Mouse (Mus musculus) CH12.LX (cell line): ENCODE measurements at regions not wholly inside any gene's neighbourhood (a gene's known extent, or its start where the extent isn't known, plus 50 kb on each side); places are given as distances from the start of the nearest gene placed in this dataset.

Experiments used
- DNase-seq: peaks from one replicate; pipeline ENCODE4 v3.0.0-alpha.2; 2013; ENCODE audit errors: extremely low read depth
- H3K27ac ChIP-seq: 2 replicates; pipeline ENCODE4 v1.5.1; 2012; ENCODE audit warnings: low read depth, mild to moderate bottlenecking, control low read depth, moderate library complexity; ENCODE audit not compliant: insufficient read depth
- H3K27me3 ChIP-seq: replicated peaks from 2 replicates; pipeline ENCODE3; 2012; ENCODE audit warnings: inconsistent platforms
- H3K36me3 ChIP-seq, 2 experiments: replicated peaks in 1 of 2; 2 replicates each; pipeline versions ENCODE3 to v1.6.1; 2012; ENCODE audit warnings: inconsistent platforms in 1 of 2, low read length in 1 of 2, mild to moderate bottlenecking in 1 of 2, mixed read lengths in 1 of 2, moderate library complexity in 1 of 2; ENCODE audit not compliant: control insufficient read depth in 1 of 2, insufficient read depth in 1 of 2
- H3K4me1 ChIP-seq, 2 experiments: 2 replicates each; pipeline ENCODE4 v1.6.1; 2012; ENCODE audit warnings: inconsistent platforms in 1 of 2, moderate library complexity in 1 of 2; ENCODE audit not compliant: insufficient read depth in 2 of 2, control insufficient read depth in 1 of 2
- H3K4me2 ChIP-seq: 2 replicates; pipeline ENCODE4 v1.6.1; 2012; ENCODE audit warnings: low read depth, mild to moderate bottlenecking, control low read depth; ENCODE audit not compliant: poor library complexity, insufficient read depth, severe bottlenecking
- H3K4me3 ChIP-seq, 3 experiments: fragments of 150-350 bp in 1 of 3; sonication (generic) in 1 of 3; replicated peaks in 1 of 3; 2 replicates each; pipeline versions ENCODE3 to v1.5.1; 2011 to 2012; ENCODE audit warnings: low read depth in 2 of 3, low read length in 2 of 3, mild to moderate bottlenecking in 2 of 3, moderate library complexity in 2 of 3, control low read depth in 1 of 3, improper control_type of control experiment in 1 of 3, inconsistent platforms in 1 of 3, mixed read lengths in 1 of 3; ENCODE audit not compliant: poor library complexity in 1 of 3
- H3K79me2 ChIP-seq: replicated peaks from 2 replicates; pipeline ENCODE4 v1.6.1; 2012; ENCODE audit warnings: mild to moderate bottlenecking, moderate library complexity; ENCODE audit not compliant: control insufficient read depth, poor library complexity, insufficient read depth, severe bottlenecking; ENCODE audit errors: extremely low read depth
- H3K9ac ChIP-seq: 2 replicates; pipeline ENCODE4 v1.6.1; 2012; ENCODE audit warnings: low read depth, mild to moderate bottlenecking, control low read depth, moderate library complexity; ENCODE audit not compliant: insufficient read depth
- H3K9me3 ChIP-seq: replicated peaks from 2 replicates; pipeline ENCODE3; 2012; ENCODE audit warnings: low read length, inconsistent platforms, mixed read lengths
- ETS1 ChIP-seq: conservative IDR thresholded peaks from 2 replicates; pipeline ENCODE4 v1.6.1; 2012; ENCODE audit warnings: low read depth, mild to moderate bottlenecking, inconsistent platforms, low read length, improper control_type of control experiment, moderate library complexity
- HCFC1 ChIP-seq: IDR thresholded peaks from 2 replicates; pipeline ENCODE4 v1.6.1; 2012; ENCODE audit warnings: low read depth, mild to moderate bottlenecking, inconsistent platforms, low read length, improper control_type of control experiment
- MAZ ChIP-seq: IDR thresholded peaks from 2 replicates; pipeline ENCODE4 v1.6.1; 2012; ENCODE audit warnings: low read depth, mild to moderate bottlenecking, inconsistent platforms, low read length, improper control_type of control experiment, moderate library complexity
- NELFE ChIP-seq: IDR thresholded peaks from 2 replicates; pipeline ENCODE4 v1.6.1; 2011; ENCODE audit warnings: low read depth, low read length, improper control_type of control experiment
- POLR2A ChIP-seq: IDR thresholded peaks from 2 replicates; pipeline ENCODE4 v1.6.1; 2011; ENCODE audit warnings: low read depth, mild to moderate bottlenecking, improper control_type of control experiment, low read length
- POLR2AphosphoS2 ChIP-seq: IDR thresholded peaks from 2 replicates; pipeline ENCODE4 v1.6.1; 2011; ENCODE audit warnings: low read depth, low read length, improper control_type of control experiment
- SIN3A ChIP-seq: IDR thresholded peaks from 2 replicates; pipeline ENCODE4 v1.6.1; 2012; ENCODE audit warnings: low read length, improper control_type of control experiment, inconsistent platforms
- UBTF ChIP-seq: IDR thresholded peaks from 2 replicates; pipeline ENCODE4 v1.6.1; 2012; ENCODE audit warnings: low read depth, mild to moderate bottlenecking, inconsistent platforms, low read length, improper control_type of control experiment, moderate library complexity
- USF2 ChIP-seq: conservative IDR thresholded peaks from 2 replicates; pipeline ENCODE4 v1.6.1; 2011; ENCODE audit warnings: low read depth, low read length, improper control_type of control experiment
- ZKSCAN1 ChIP-seq: IDR thresholded peaks from 2 replicates; pipeline ENCODE4 v1.6.1; 2012; ENCODE audit warnings: low read depth, inconsistent platforms, low read length, improper control_type of control experiment, borderline replicate concordance
- ZNF384 ChIP-seq: IDR thresholded peaks from 2 replicates; pipeline ENCODE4 v1.6.1; 2012; ENCODE audit warnings: low read depth, low read length, improper control_type of control experiment, inconsistent platforms
- dilution Hi-C: fragments of 300-500 bp; cut with MboI; formaldehyde crosslinking; loops from 2 replicates; pipeline ENCODE4 v1.14.3; 2020; ENCODE audit warnings: low sequenced_read_pairs; ENCODE audit not compliant: extremely low pct_unique_long_range_greater_than_20kb, extremely low pct_ligation_motif_present
- in situ Hi-C: fragments of 300-500 bp; cut with MboI; formaldehyde crosslinking; loops from 3 replicates; pipeline ENCODE4 v1.14.3; 2019; ENCODE audit warnings: low sequenced_read_pairs, low pct_ligation_motif_present, low pct_unique_long_range_greater_than_20kb, mixed read lengths

- in situ Hi-C loops, result no loop called here
- dilution Hi-C loops, result no loop called here
- no peaks in the 10 kb centered on the region for H3K27me3 ChIP-seq
- no peak overlapping the region for H3K4me2 ChIP-seq
- peaks cover 32% of the 10 kb centered on the region for H3K9me3 ChIP-seq
- H3K4me1 ChIP-seq, result no peaks in the 10 kb centered on the region
- H3K36me3 ChIP-seq, result no peaks in the 10 kb centered on the region
- no peak overlapping the region for H3K9ac ChIP-seq
- H3K79me2 ChIP-seq, result no peaks in the 10 kb centered on the region
- H3K4me3 ChIP-seq, result no peak overlapping the region
- DNase-seq, result no peak
- TF ChIP-seq HCFC1 (no peak), UBTF (no peak), NELFE (no peak), ZKSCAN1 (no peak)
- H3K27ac ChIP-seq, result no peak overlapping the region
Observed at GRCm38 (mm10) chr16:46592618-46593253, 94.4 kb upstream of the Nectin3 start.

DNA sequence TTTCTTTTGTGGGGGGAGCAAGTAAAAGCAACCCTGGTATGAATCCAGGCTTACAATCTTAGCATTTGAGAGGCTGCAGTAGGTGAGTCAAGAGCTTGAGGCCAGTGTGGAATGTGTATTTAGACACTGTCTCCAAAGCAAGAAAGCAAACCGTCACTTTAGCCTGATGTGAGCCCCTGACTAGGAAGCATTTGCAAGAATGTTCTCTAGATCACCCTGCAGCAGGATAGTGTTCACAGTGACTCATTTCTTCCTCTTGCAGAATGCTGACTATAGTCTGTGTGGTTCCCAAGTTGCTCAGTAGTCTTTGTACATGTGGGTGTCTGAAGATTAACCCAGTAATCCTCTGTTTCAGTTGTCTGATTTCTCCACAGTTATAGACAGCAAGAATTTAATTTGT lies 88.7 kb upstream of the Nectin3 start:
- Histone ChIP-seq H3K27me3 (no peaks in the 10 kb centered on the region), H3K4me1 (no peaks in the 10 kb centered on the region), H3K4me3 (no peak overlapping the region), H3K27ac (no peak overlapping the region), H3K4me2 (no peak overlapping the region), H3K9me3 (peaks cover 53% of the 10 kb centered on the region), H3K36me3 (no peaks in the 10 kb centered on the region), H3K79me2 (no peaks in the 10 kb centered on the region), H3K9ac (no peak overlapping the region)
- in situ Hi-C loops (no loop called here), dilution Hi-C loops (no loop called here)
- no peak for TF ChIP-seq USF2
- peak; percentile 1 for DNase-seq

DNA sequence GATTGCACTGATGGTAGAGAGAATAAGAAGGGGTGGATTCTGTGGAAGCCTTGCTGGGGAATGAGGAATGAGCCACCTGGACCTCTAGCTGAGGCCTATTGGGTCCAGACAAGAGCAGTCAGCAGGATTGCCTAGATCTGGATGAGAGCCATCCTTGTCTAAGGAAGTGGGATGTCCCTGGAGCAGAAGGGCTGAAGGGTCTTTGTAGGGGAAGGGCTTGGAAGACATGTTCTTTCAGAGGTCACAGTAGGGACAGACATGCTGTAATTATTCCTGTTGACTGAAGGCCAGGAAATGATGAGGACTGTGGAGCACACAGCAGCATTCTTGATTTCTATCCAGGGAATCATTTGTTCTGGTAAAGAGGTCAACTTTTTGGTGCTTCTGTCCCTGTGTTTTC lies 86.2 kb upstream of the Nectin3 start:
- no peak for DNase-seq
- Histone ChIP-seq H3K4me2 (no peak overlapping the region), H3K4me3 (no peak overlapping the region), H3K9me3 (peaks cover 58% of the 10 kb centered on the region), H3K4me1 (no peaks in the 10 kb centered on the region), H3K36me3 (no peaks in the 10 kb centered on the region), H3K27me3 (no peaks in the 10 kb centered on the region), H3K27ac (no peak overlapping the region), H3K79me2 (no peaks in the 10 kb centered on the region), H3K9ac (no peak overlapping the region)
- dilution Hi-C loops (no loop called here), in situ Hi-C loops (no loop called here)
- TF ChIP-seq ZNF384 (no peak), POLR2A (no peak), MAZ (no peak), ETS1 (no peak), SIN3A (no peak), POLR2AphosphoS2 (no peak)
